Mouse (Mus musculus) midbrain, embryonic 16.5 days (tissue): ENCODE measurements around the gene Sipa1l3. TPM values are rescaled to one million over a fixed set of nuclear protein-coding genes. Genes with fewer than 3 reads are reported as not detected.
A peak's percentile ranks its signal among the peaks of the same experiment; 100 is the strongest.

Experiments
- ATAC-seq: fragments of 200-750 bp; cut with Nextera tagmentation; 2 replicates; pipeline ENCODE4 v1.8.0; 2017; ENCODE audit warnings: moderate TSS enrichment
- H3K27ac ChIP-seq: fragments of 300-500 bp; sonication (generic); 2 replicates; pipeline ENCODE4 v1.5.1; 2014; ENCODE audit warnings: mild to moderate bottlenecking, low read length, mixed read lengths
- H3K27me3 ChIP-seq: fragments of 300-500 bp; sonication (generic); 2 replicates; pipeline ENCODE4 v1.6.1; 2014; ENCODE audit warnings: low read depth, low read length, mixed read lengths; ENCODE audit not compliant: control insufficient read depth, insufficient read depth
- H3K36me3 ChIP-seq: fragments of 300-500 bp; sonication (generic); 2 replicates; pipeline ENCODE4 v1.6.1; 2014; ENCODE audit warnings: mild to moderate bottlenecking, low read length, moderate library complexity, mixed read lengths; ENCODE audit not compliant: control insufficient read depth, insufficient read depth
- H3K4me1 ChIP-seq: fragments of 300-500 bp; sonication (generic); 2 replicates; pipeline ENCODE4 v1.6.1; 2014; ENCODE audit warnings: mild to moderate bottlenecking, low read length, mixed read lengths; ENCODE audit not compliant: control insufficient read depth, insufficient read depth
- H3K4me2 ChIP-seq: fragments of 300-500 bp; sonication (generic); 2 replicates; pipeline ENCODE4 v1.6.1; 2014; ENCODE audit warnings: mild to moderate bottlenecking, low read length, mixed read lengths
- H3K4me3 ChIP-seq: fragments of 300-500 bp; sonication (generic); 2 replicates; pipeline ENCODE4 v1.5.1; 2014; ENCODE audit warnings: low read depth, mild to moderate bottlenecking, low read length, moderate library complexity, mixed read lengths
- H3K9ac ChIP-seq: fragments of 300-500 bp; sonication (generic); 2 replicates; pipeline ENCODE4 v1.6.1; 2014; ENCODE audit warnings: low read depth, low read length, mixed read lengths
- H3K9me3 ChIP-seq: fragments of 300-500 bp; sonication (generic); replicated peaks from 2 replicates; pipeline ENCODE4 v1.6.1; 2014; ENCODE audit warnings: mild to moderate bottlenecking, low read length, mixed read lengths; ENCODE audit not compliant: control insufficient read depth, poor library complexity, severe bottlenecking
- WGBS: fragments of 180-500 bp; shearing (Covaris S2); extraction: QIAGEN DNeasy Blood & Tissue Kit; methylation state at CpG from one replicate; pipeline ENCODE4 v1.1.7; 2014; 5-methylcytosine and 5-hydroxymethylcytosine counted together
- polyA plus RNA-seq: library from polyadenylated mRNA; unstranded; fragments of >200 nt; fragmentation: Nextera tagmentation; extraction: Ambion mirVana; gene quantifications from 2 replicates; pipeline ENCODE4 v1.2.1, GENCODE M21; 2015

Sipa1l3 gene
- polyA plus RNA-seq, 1 experiment from 2014 or later = 17.3 TPM

- no peaks in the 10 kb centered on the region for H3K27me3 ChIP-seq
- H3K4me3 ChIP-seq = peak overlapping the region; percentile 93
- 72% methylated on average over 5 of the region's 5 CpGs for WGBS
- peak overlapping the region; percentile 83 for H3K4me2 ChIP-seq
- peaks cover 20% of the 10 kb centered on the region for H3K4me1 ChIP-seq
- H3K27ac ChIP-seq = no peak overlapping the region
- H3K36me3 ChIP-seq = no peaks in the 10 kb centered on the region
- ATAC-seq = no peak
- H3K9ac ChIP-seq = peak overlapping the region; percentile 90
- H3K9me3 ChIP-seq = no peaks in the 10 kb centered on the region
Measured at GRCm38 (mm10) chr7:29517178-29517577, 1.3 kb downstream of the Sipa1l3 start.

GRCm38 (mm10) chr7:29515652-29516051 lies 2.8 kb downstream of the Sipa1l3 start:
- peaks cover 28% of the 10 kb centered on the region for H3K4me1 ChIP-seq
- H3K4me3 ChIP-seq = no peak overlapping the region
- no peak for ATAC-seq
- no peak overlapping the region for H3K27ac ChIP-seq
- H3K36me3 ChIP-seq = no peaks in the 10 kb centered on the region
- 92% methylated on average over 3 of the region's 3 CpGs for WGBS
- no peak overlapping the region for H3K9ac ChIP-seq
- no peaks in the 10 kb centered on the region for H3K27me3 ChIP-seq
- no peaks in the 10 kb centered on the region for H3K9me3 ChIP-seq
- no peak overlapping the region for H3K4me2 ChIP-seq

- Histone ChIP-seq H3K4me1 (peaks cover 27% of the 10 kb centered on the region), H3K27ac (no peak overlapping the region), H3K36me3 (no peaks in the 10 kb centered on the region), H3K9ac (no peak overlapping the region), H3K27me3 (no peaks in the 10 kb centered on the region), H3K9me3 (no peaks in the 10 kb centered on the region), H3K4me2 (no peak overlapping the region), H3K4me3 (no peak overlapping the region)
- ATAC-seq = no peak
- WGBS = 67% methylated on average over 4 of the region's 4 CpGs
Measured at GRCm38 (mm10) chr7:29512729-29513128, 5.7 kb downstream of the Sipa1l3 start.

GRCm38 (mm10) chr7:29511598-29512275 lies 6.7 kb downstream of the Sipa1l3 start:
- ATAC-seq = no peak

GRCm38 (mm10) chr7:29508522-29508921 lies 9.9 kb downstream of the Sipa1l3 start:
- Histone ChIP-seq H3K9ac (no peak overlapping the region), H3K9me3 (no peaks in the 10 kb centered on the region), H3K36me3 (no peaks in the 10 kb centered on the region), H3K4me3 (no peak overlapping the region), H3K4me1 (peaks cover 24% of the 10 kb centered on the region), H3K27me3 (no peaks in the 10 kb centered on the region), H3K27ac (no peak overlapping the region), H3K4me2 (no peak overlapping the region)
- no peak for ATAC-seq
- WGBS = 84% methylated on average over 7 of the region's 7 CpGs

More at GRCm38 (mm10) chr7:29511598-29512275, 6.7 kb downstream of the Sipa1l3 start:
- H3K36me3 ChIP-seq = no peaks in the 10 kb centered on the region
- H3K4me2 ChIP-seq = no peak overlapping the region
- H3K27me3 ChIP-seq = no peaks in the 10 kb centered on the region
- no peak overlapping the region for H3K9ac ChIP-seq
- H3K9me3 ChIP-seq = no peaks in the 10 kb centered on the region
- 52% methylated on average over 9 of the region's 9 CpGs for WGBS
- peaks cover 17% of the 10 kb centered on the region for H3K4me1 ChIP-seq
- H3K27ac ChIP-seq = no peak overlapping the region
- H3K4me3 ChIP-seq = no peak overlapping the region

- ATAC-seq = peak; percentile 29; the same call in 1 of the 2 replicates
- Histone ChIP-seq H3K4me3 (no peak overlapping the region), H3K36me3 (no peaks in the 10 kb centered on the region), H3K27ac (0 out of 2 replicates have a peak overlapping the region, but pooled peaks have one; percentile 6), H3K4me2 (no peak overlapping the region), H3K4me1 (peaks cover 17% of the 10 kb centered on the region), H3K9me3 (no peaks in the 10 kb centered on the region), H3K27me3 (no peaks in the 10 kb centered on the region), H3K9ac (no peak overlapping the region)
- 26% methylated on average over 18 of the region's 18 CpGs for WGBS
Measured at GRCm38 (mm10) chr7:29505337-29506318, 12.8 kb downstream of the Sipa1l3 start.

- H3K36me3 ChIP-seq = no peaks in the 10 kb centered on the region
- H3K9me3 ChIP-seq = no peaks in the 10 kb centered on the region
- 53% methylated on average over 7 of the region's 7 CpGs for WGBS
- H3K4me1 ChIP-seq = peaks cover 17% of the 10 kb centered on the region
- H3K27ac ChIP-seq = no peak overlapping the region
- no peak overlapping the region for H3K9ac ChIP-seq
- H3K4me2 ChIP-seq = no peak overlapping the region
- no peak overlapping the region for H3K4me3 ChIP-seq
- H3K27me3 ChIP-seq = no peaks in the 10 kb centered on the region
- peak; percentile 36; the same call in 1 of the 2 replicates for ATAC-seq
Measured at GRCm38 (mm10) chr7:29504683-29505290, 13.7 kb downstream of the Sipa1l3 start.

- no peaks in the 10 kb centered on the region for H3K27me3 ChIP-seq
- H3K9ac ChIP-seq = no peak overlapping the region
- no peak overlapping the region for H3K27ac ChIP-seq
- no peak overlapping the region for H3K4me2 ChIP-seq
- H3K4me3 ChIP-seq = no peak overlapping the region
- no peak for ATAC-seq
- 56% methylated on average over 6 of the region's 6 CpGs for WGBS
- H3K4me1 ChIP-seq = peaks cover 17% of the 10 kb centered on the region
- no peaks in the 10 kb centered on the region for H3K9me3 ChIP-seq
- H3K36me3 ChIP-seq = no peaks in the 10 kb centered on the region
Measured at GRCm38 (mm10) chr7:29503616-29504015, 14.8 kb downstream of the Sipa1l3 start.
